Mouse (Mus musculus) left cerebral cortex, postnatal 10 days (tissue): Measurements from ENCODE around the gene Gstt2. TPM values are rescaled to one million over a fixed set of nuclear protein-coding genes. Genes with fewer than 3 reads are reported as not detected.
"Not testable (repeated sequence)": the region's sequence is repeated elsewhere in the genome, so short reads cannot be mapped to it uniquely, and the experiment has no call there.

Experiments
- DNase-seq, 2 experiments: peaks; one replicate each; pipeline ENCODE4 v3.0.0; 2021 to 2022; ENCODE audit warnings: low spot score in 2 of 2, mixed read lengths in 1 of 2; ENCODE audit errors: extremely low spot score in 1 of 2
- intact Hi-C: fragments of 180-260 bp; cut with DNase I; formaldehyde crosslinking; loops from one replicate; pipeline ENCODE4 v1.15.1; 2025
- total RNA-seq, 2 experiments: library from RNA; stranded (reverse); gene quantifications; 2 replicates each; pipeline ENCODE4 v1.2.3; 2021

Gstt2 gene
- total RNA-seq = 1 to 10 TPM; 3.5 to 4.6 TPM

GRCm38 (mm10) chr10:75837248-75837759 is at the start of gene Gstt2:
Gene Gstt2, minus strand, starts transcription at chr10:75837424.
- intact Hi-C loops = no loop called here
- peak; percentile 89 to 96 for DNase-seq

- DNase-seq = no peak
- intact Hi-C loops = no loop called here
Measured at GRCm38 (mm10) chr10:75884742-75885141, 47.5 kb upstream of the Gstt2 start.

- intact Hi-C loops = no loop called here
- DNase-seq = peak; percentile 81 to 90
Measured at GRCm38 (mm10) chr10:75883232-75883552, 46.0 kb upstream of the Gstt2 start.

- intact Hi-C loops = no loop called here
- DNase-seq = no peak
Measured at GRCm38 (mm10) chr10:75882433-75883231, 45.4 kb upstream of the Gstt2 start.

- DNase-seq = no peak
- intact Hi-C loops = no loop called here
Measured at GRCm38 (mm10) chr10:75881578-75882432, 44.6 kb upstream of the Gstt2 start.

GRCm38 (mm10) chr10:75880771-75881577 is 43.8 kb upstream of the Gstt2 start:
- intact Hi-C loops = no loop called here
- no peak for DNase-seq

GRCm38 (mm10) chr10:75880351-75880750 is 43.1 kb upstream of the Gstt2 start:
- intact Hi-C loops = no loop called here
- DNase-seq = no peak

- DNase-seq = no peak
- intact Hi-C loops = no loop called here
Measured at GRCm38 (mm10) chr10:75878836-75879235, 41.6 kb upstream of the Gstt2 start.

GRCm38 (mm10) chr10:75873543-75874170 is 36.4 kb upstream of the Gstt2 start:
- no peak for DNase-seq
- intact Hi-C loops = no loop called here

- DNase-seq = peak; percentile 86 to 88
- intact Hi-C loops = no loop called here
Measured at GRCm38 (mm10) chr10:75872915-75873542, 35.8 kb upstream of the Gstt2 start.

- intact Hi-C loops = no loop called here
- DNase-seq = no peak
Measured at GRCm38 (mm10) chr10:75872025-75872914, 35.0 kb upstream of the Gstt2 start.

GRCm38 (mm10) chr10:75861587-75861986 is 24.4 kb upstream of the Gstt2 start:
- intact Hi-C loops = no loop called here
- DNase-seq = no peak

- no peak for DNase-seq
- intact Hi-C loops = no loop called here
Measured at GRCm38 (mm10) chr10:75860746-75861145, 23.5 kb upstream of the Gstt2 start.

GRCm38 (mm10) chr10:75859786-75860470 is 22.7 kb upstream of the Gstt2 start, which contains the start of gene Mif:
Gene Mif, minus strand, starts transcription at chr10:75860240.
- DNase-seq = peak; percentile 74 to 91
- intact Hi-C loops = not testable (repeated sequence)

GRCm38 (mm10) chr10:75859107-75859746 is 22.0 kb upstream of the Gstt2 start:
- peak in 1 of 2 experiments; percentile 57 for DNase-seq
- intact Hi-C loops = no loop called here

- DNase-seq = no peak
- intact Hi-C loops = no loop called here
Measured at GRCm38 (mm10) chr10:75857598-75857997, 20.4 kb upstream of the Gstt2 start.
